Mouse (Mus musculus) forebrain, embryonic 13.5 days (tissue): ENCODE data around the gene Crybg1. TPM values are rescaled to one million over a fixed set of nuclear protein-coding genes. Genes with fewer than 3 reads are reported as not detected.

ENCODE experiments used
- ATAC-seq: fragments of 200-750 bp; cut with Nextera tagmentation; 2 replicates; pipeline ENCODE4 v1.8.0; 2017
- H3K27ac ChIP-seq: fragments of 300-500 bp; sonication (generic); 2 replicates; pipeline ENCODE4 v1.5.1; 2015; ENCODE audit warnings: inconsistent platforms, mild to moderate bottlenecking, moderate library complexity
- H3K27me3 ChIP-seq: fragments of 300-500 bp; sonication (generic); 2 replicates; pipeline ENCODE4 v1.6.1; 2015; ENCODE audit warnings: mild to moderate bottlenecking, inconsistent platforms
- H3K36me3 ChIP-seq: fragments of 300-500 bp; sonication (generic); 2 replicates; pipeline ENCODE4 v1.6.1; 2015; ENCODE audit warnings: mild to moderate bottlenecking, inconsistent platforms; ENCODE audit not compliant: poor library complexity, severe bottlenecking
- H3K4me1 ChIP-seq: fragments of 300-500 bp; sonication (generic); 2 replicates; pipeline ENCODE4 v1.6.1; 2015; ENCODE audit warnings: inconsistent platforms
- H3K4me2 ChIP-seq: fragments of 300-500 bp; sonication (generic); 2 replicates; pipeline ENCODE4 v1.6.1; 2015; ENCODE audit warnings: inconsistent platforms, mild to moderate bottlenecking, moderate library complexity
- H3K4me3 ChIP-seq: fragments of 300-500 bp; sonication (generic); 2 replicates; pipeline ENCODE4 v1.5.1; 2015; ENCODE audit warnings: mild to moderate bottlenecking, inconsistent platforms
- H3K9ac ChIP-seq: fragments of 300-500 bp; sonication (generic); 2 replicates; pipeline ENCODE4 v1.6.1; 2015; ENCODE audit warnings: mild to moderate bottlenecking, inconsistent platforms
- H3K9me3 ChIP-seq: fragments of 300-500 bp; sonication (generic); replicated peaks from 2 replicates; pipeline ENCODE4 v1.6.1; 2016; ENCODE audit warnings: inconsistent platforms
- WGBS: fragments of 180-500 bp; shearing (Covaris S2); methylation state at CpG from one replicate; pipeline ENCODE4 v1.1.7; 2015; 5-methylcytosine and 5-hydroxymethylcytosine counted together
- polyA plus RNA-seq: library from polyadenylated mRNA; unstranded; fragments of >200 nt; fragmentation: Nextera tagmentation; extraction: Ambion mirVana; gene quantifications from 2 replicates; pipeline ENCODE4 v1.2.1, GENCODE M21; 2015

The Crybg1 gene
- polyA plus RNA-seq, 1 experiment from 2014 or later, result 0.28 TPM

DNA sequence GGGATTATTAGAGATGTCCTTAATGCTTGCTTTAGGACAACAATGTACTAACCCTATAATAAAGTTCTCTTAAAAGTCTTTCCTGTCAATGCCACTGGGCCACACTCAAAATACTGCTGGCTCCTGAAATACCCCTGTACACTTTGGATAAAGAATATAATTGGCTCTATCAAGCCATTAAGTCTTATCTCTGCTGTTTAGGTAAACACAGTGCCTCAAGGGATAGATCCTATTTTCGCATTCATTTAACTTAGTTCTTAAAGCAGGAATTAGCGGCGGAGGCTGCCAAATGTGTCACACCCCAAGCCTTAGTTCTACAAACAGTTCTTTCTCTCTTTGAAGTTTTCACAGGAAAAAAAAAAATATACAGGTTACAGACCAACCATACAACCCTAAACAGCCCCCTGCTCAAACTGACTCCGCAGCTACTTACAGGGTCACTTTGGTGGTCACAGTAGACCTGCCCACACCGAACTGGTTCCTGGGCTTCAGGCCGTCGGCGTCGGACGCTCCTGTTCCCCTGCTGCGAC, 145.6 kb downstream of the Crybg1 start:
- Histone ChIP-seq H3K36me3 (no peaks in the 10 kb centered on the region), H3K9ac (peak overlapping the region; percentile 53; the same call in 1 of the 2 replicates), H3K27me3 (peaks cover 78% of the 10 kb centered on the region), H3K4me3 (peak overlapping the region; percentile 49), H3K27ac (no peak overlapping the region), H3K9me3 (no peaks in the 10 kb centered on the region), H3K4me2 (peak overlapping the region; percentile 68), H3K4me1 (peaks cover 26% of the 10 kb centered on the region)
- WGBS, result 2% methylated on average over 11 of the region's 11 CpGs
- ATAC-seq, result peak; percentile 13; the same call in 1 of the 2 replicates

DNA sequence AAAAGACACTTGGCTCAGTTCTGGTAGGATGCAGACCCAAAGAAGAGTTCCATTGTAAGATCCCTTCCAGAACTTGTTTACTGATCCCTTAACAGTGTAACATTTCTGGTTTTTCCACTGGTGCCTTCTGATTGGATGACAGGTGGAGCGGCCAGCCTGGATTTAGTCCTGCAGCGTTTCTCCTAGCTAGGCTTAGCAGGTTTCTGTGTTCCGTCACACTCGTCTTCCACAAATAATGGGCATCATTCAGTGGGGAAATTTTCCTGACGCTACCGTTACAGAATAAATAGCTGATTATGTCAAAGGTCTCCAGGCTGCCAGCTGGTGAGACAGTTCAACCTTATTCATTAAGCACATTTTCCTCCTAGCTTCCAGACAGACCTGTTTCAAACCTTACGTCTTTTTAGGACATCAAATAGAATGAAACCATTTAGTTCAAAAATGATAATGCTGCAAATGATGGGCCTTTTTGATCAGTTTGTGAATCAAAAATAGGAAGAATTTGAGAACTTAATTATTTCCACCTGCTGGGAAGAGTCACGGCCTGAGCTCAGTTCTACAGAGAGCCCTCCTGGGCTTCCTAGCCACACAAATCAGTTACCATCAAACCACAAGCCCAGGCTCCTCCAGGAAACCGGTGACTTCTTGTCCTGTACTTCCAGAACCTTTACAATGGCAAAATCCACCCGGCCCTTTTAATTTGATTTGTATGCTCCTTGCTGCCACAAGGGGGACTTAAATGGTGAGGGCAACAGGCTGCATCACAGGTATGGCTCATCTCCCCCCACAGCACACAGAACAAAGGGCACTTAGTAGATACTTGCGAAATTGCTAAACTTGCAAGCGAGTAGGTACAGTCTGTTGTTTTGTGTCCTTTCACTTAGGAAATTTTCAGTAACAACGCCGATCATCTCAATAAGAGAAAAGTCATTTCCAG, 146.4 kb downstream of the Crybg1 start:
- no peaks in the 10 kb centered on the region for H3K36me3 ChIP-seq
- no peak overlapping the region for H3K9ac ChIP-seq
- peaks cover 74% of the 10 kb centered on the region for H3K27me3 ChIP-seq
- peaks cover 26% of the 10 kb centered on the region for H3K4me1 ChIP-seq
- H3K4me3 ChIP-seq, result no peak overlapping the region
- 15% methylated on average over 14 of the region's 14 CpGs for WGBS
- ATAC-seq, result no peak
- no peak overlapping the region for H3K4me2 ChIP-seq
- no peak overlapping the region for H3K27ac ChIP-seq
- H3K9me3 ChIP-seq, result no peaks in the 10 kb centered on the region

DNA sequence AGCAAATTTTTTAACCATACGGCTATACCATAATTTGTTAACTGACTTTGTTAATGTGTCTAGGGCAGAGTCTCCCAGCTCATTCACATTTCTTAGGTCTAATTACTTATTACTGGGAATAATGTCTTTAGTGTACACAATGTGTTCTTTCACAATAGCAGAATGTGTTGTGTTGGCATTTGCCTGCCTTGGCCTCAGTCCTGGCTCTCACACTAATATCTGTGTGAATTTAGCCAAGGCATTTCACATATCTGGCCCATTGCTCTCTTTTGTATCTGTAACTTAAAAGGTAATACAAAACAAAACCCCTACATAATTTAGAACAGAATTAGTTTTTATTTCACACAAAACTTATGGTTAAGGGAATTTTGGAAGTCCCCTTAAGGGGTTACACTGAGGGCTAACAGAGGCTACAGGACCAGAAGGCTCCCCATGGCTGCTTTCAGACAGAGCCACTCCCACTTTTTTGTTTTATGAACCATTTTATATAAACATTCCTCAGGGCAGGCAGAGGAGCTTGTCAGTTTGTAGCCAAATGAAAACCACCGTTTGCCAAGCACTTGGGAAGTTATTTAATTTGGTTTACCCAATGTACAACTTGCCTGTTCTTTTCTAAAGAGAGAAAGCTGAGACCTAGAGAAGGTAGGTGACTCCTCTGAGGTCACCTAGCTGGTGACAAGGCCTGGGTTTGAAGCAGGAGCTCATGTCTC, 148.3 kb downstream of the Crybg1 start:
- H3K4me2 ChIP-seq, result no peak overlapping the region
- no peak for ATAC-seq
- WGBS, result 57% methylated on average over 2 of the region's 2 CpGs
- H3K36me3 ChIP-seq, result no peaks in the 10 kb centered on the region
- peaks cover 17% of the 10 kb centered on the region for H3K4me1 ChIP-seq
- no peak overlapping the region for H3K4me3 ChIP-seq
- no peak overlapping the region for H3K27ac ChIP-seq
- no peak overlapping the region for H3K9ac ChIP-seq
- H3K27me3 ChIP-seq, result peaks cover 55% of the 10 kb centered on the region
- no peaks in the 10 kb centered on the region for H3K9me3 ChIP-seq

DNA sequence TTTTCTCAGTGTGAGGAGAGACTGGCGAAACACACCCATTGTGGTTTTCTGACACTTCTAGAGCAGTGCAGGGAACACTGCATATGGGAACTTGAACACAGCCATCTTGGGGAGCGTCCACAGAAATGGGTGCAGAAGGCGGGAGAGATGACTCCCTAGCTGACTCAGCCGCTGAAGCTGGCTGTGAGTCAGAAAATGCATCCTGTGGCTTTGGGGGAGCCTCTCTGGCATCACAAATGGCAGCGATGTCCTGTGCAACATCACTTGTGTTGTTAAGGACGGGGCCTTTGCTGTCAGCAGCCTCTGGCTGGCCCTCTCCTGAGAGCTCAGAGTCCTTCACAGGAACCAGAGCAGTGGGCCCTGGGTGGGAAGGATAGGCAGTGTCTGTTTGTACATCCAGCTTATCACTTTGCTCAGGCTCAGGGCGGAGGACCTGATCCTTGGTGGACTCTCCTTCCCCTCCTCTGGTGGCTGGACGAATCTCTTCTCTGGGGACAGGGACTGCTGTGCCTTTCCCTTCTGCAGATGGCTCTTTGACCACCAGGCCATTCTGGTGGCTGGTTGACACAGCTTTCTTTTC, 150.1 kb downstream of the Crybg1 start:
- WGBS, result 88% methylated on average over 8 of the region's 8 CpGs
- H3K4me3 ChIP-seq, result no peak overlapping the region
- H3K27ac ChIP-seq, result no peak overlapping the region
- ATAC-seq, result no peak
- no peak overlapping the region for H3K9ac ChIP-seq
- H3K4me1 ChIP-seq, result peaks cover 6% of the 10 kb centered on the region
- no peak overlapping the region for H3K4me2 ChIP-seq
- H3K9me3 ChIP-seq, result no peaks in the 10 kb centered on the region
- H3K36me3 ChIP-seq, result no peaks in the 10 kb centered on the region
- peaks cover 38% of the 10 kb centered on the region for H3K27me3 ChIP-seq

DNA sequence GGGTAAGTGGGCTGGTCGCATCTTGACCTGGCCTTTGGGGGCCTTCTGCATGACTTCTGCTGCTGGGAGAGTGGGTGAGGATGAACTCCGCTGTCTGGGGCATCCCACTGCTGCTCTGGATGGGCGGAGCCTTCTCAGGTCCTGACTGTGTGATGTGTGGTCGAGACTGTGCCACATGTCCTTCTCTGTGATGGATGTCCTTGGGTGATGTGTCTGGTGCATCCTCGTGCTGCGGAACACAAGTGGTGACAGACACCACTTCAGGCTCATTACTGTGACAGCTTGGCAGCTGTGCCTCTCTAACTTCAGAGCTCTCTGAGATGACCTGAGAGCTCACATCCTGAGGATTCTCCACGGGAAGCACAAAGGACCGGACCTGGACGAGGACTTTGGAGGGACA, 150.6 kb downstream of the Crybg1 start:
- peaks cover 3% of the 10 kb centered on the region; the same call in 1 of the 2 replicates for H3K4me1 ChIP-seq
- no peaks in the 10 kb centered on the region for H3K9me3 ChIP-seq
- peaks cover 32% of the 10 kb centered on the region for H3K27me3 ChIP-seq
- H3K27ac ChIP-seq, result no peak overlapping the region
- no peak overlapping the region for H3K4me3 ChIP-seq
- ATAC-seq, result no peak
- WGBS, result 81% methylated on average over 9 of the region's 9 CpGs
- no peaks in the 10 kb centered on the region for H3K36me3 ChIP-seq
- H3K9ac ChIP-seq, result no peak overlapping the region
- no peak overlapping the region for H3K4me2 ChIP-seq

DNA sequence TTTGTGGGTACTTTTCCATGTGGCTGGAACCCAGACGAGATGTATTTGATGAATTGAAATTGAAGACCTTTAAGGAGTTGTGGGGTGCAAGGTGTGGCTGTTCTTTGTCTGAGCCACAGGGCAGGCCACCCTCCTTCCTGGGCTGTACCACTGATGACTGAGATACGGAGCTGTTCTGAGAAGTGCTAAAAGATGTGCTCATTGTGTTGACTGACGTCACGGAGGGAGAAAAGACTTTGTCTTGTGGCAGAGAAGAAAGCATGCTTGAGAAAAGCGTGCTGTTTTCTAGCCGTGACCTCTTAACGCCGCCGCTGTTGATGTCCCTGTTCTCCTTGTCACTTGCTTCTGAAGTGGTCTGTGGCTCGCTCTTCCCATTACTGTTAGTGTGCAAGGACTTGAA, 151.4 kb downstream of the Crybg1 start:
- no peak overlapping the region for H3K4me2 ChIP-seq
- H3K27ac ChIP-seq, result no peak overlapping the region
- no peak overlapping the region for H3K9ac ChIP-seq
- no peaks in the 10 kb centered on the region for H3K36me3 ChIP-seq
- ATAC-seq, result no peak
- peaks cover 25% of the 10 kb centered on the region for H3K27me3 ChIP-seq
- 82% methylated on average over 10 of the region's 10 CpGs for WGBS
- peaks cover 4% of the 10 kb centered on the region; the same call in 1 of the 2 replicates for H3K4me1 ChIP-seq
- no peaks in the 10 kb centered on the region for H3K9me3 ChIP-seq
- no peak overlapping the region for H3K4me3 ChIP-seq

DNA sequence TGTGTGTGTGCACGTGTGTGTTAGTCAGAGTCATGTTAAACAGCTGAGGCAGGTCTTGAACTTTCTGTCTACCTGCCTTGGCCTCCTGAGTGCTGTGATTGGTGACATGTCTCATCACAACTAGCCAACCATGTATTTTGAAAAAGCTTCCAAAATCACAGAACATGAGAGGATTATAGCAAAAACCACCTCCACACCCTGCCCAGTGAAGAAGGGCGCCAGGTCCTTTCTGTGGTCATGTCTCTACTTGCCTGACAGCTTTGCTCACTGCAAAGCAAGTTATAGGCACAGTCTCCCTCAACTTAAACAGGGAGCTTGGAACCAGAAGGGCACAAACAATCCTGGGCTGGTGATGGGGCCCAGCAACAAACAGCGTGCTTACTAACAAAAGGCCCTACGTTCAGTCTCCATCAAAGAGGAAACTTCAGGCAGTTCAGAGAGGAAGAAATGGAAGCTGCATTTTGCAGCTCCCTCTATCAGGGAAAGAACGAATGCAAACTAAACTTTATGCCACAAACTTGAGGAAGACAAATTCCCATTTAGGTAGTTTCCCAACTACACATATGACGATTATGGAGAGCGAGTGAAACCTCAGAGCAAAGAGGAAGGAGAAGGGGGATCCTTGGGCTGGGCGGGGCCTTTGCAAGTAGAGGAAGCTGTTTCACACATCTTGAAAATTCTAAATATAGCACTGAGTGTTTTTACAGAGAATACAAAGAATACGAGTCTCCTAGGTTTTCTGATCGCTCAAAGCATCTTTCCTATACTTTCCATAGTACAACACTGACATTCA, 152.6 kb downstream of the Crybg1 start:
- H3K9me3 ChIP-seq, result no peaks in the 10 kb centered on the region
- 82% methylated on average over 10 of the region's 10 CpGs for WGBS
- H3K4me3 ChIP-seq, result no peak overlapping the region
- peaks cover 4% of the 10 kb centered on the region; the same call in 1 of the 2 replicates for H3K4me1 ChIP-seq
- no peak for ATAC-seq
- no peaks in the 10 kb centered on the region for H3K36me3 ChIP-seq
- no peak overlapping the region for H3K4me2 ChIP-seq
- H3K27ac ChIP-seq, result no peak overlapping the region
- no peak overlapping the region for H3K9ac ChIP-seq
- H3K27me3 ChIP-seq, result peaks cover 12% of the 10 kb centered on the region; the same call in 1 of the 2 replicates

DNA sequence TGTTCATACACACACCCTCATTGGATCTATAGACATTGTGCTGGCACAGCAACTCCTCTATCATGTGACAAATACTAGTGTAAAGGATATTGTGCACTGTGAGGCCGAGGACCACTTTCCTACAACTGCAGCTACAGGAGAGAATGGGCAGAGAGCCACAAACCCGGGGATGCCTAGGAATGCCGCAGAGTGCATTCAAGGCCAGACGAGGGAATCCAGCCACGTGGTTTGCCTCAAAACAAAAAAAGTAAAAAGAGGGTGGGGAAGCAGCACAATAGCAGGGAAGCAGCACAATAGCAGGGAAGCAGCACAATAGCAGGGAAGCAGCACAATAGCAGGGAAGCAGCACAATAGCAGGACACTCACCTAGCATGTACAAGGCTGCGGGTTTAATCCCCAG, 155.5 kb downstream of the Crybg1 start:
- WGBS, result 7% methylated on average over 6 of the region's 6 CpGs
- peak; percentile 50; the same call in 1 of the 2 replicates for ATAC-seq
- no peak overlapping the region for H3K4me2 ChIP-seq
- H3K9ac ChIP-seq, result no peak overlapping the region
- peaks cover 4% of the 10 kb centered on the region; the same call in 1 of the 2 replicates for H3K4me1 ChIP-seq
- H3K36me3 ChIP-seq, result no peaks in the 10 kb centered on the region
- H3K9me3 ChIP-seq, result no peaks in the 10 kb centered on the region
- no peak overlapping the region for H3K27ac ChIP-seq
- no peak overlapping the region for H3K4me3 ChIP-seq
- 0 out of 2 replicates have a peak, but pooled peaks cover 4% of the 10 kb centered on the region for H3K27me3 ChIP-seq

DNA sequence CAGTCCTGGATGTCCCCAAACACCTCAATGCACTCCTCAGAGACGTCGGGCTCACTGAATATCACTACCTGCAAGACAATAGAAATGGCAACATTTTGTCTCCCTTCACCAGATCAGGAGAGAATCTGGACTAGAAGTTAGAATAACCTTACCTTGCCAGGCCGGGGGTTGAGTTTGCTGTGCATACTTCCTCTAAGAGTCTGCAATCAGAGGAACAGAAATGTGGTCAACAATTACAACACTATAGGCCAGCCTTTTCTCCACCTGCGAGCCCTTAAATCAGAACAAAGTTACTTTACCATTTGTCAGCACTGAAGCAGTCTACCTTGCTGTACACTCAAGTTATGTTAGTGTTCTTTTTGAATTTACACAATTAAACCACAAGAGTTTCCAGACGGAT, 156.1 kb downstream of the Crybg1 start:
- Histone ChIP-seq H3K4me2 (no peak overlapping the region), H3K27ac (no peak overlapping the region), H3K4me1 (peaks cover 4% of the 10 kb centered on the region; the same call in 1 of the 2 replicates), H3K4me3 (no peak overlapping the region), H3K27me3 (no peaks in the 10 kb centered on the region), H3K9ac (no peak overlapping the region), H3K9me3 (no peaks in the 10 kb centered on the region), H3K36me3 (no peaks in the 10 kb centered on the region)
- 79% methylated on average over 5 of the region's 5 CpGs for WGBS
- no peak for ATAC-seq

DNA sequence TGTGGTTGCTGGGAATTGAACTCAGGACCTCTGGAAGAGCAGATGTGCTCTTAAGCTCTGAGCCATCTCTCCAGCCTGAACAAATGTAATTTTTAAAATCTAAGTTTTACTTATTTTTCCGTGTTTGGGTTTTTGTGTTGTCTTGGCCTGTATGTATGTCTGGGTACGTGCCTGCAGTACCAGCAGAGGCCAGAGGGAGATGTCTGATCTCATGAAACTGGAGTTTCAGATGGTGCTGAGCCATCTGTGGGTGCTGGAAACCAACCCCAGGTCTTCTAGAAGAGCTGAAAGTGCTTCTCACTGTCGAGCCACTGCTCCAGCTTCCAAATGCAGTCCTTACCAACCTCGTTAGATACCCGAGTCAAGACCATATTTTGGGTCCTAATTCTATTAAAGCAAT, 157.4 kb downstream of the Crybg1 start:
- H3K4me3 ChIP-seq, result no peak overlapping the region
- no peak overlapping the region for H3K4me2 ChIP-seq
- no peaks in the 10 kb centered on the region for H3K36me3 ChIP-seq
- no peak overlapping the region for H3K9ac ChIP-seq
- 92% methylated on average over 5 of the region's 5 CpGs for WGBS
- no peak for ATAC-seq
- H3K27me3 ChIP-seq, result no peaks in the 10 kb centered on the region
- H3K9me3 ChIP-seq, result no peaks in the 10 kb centered on the region
- H3K27ac ChIP-seq, result no peak overlapping the region
- peaks cover 4% of the 10 kb centered on the region; the same call in 1 of the 2 replicates for H3K4me1 ChIP-seq

DNA sequence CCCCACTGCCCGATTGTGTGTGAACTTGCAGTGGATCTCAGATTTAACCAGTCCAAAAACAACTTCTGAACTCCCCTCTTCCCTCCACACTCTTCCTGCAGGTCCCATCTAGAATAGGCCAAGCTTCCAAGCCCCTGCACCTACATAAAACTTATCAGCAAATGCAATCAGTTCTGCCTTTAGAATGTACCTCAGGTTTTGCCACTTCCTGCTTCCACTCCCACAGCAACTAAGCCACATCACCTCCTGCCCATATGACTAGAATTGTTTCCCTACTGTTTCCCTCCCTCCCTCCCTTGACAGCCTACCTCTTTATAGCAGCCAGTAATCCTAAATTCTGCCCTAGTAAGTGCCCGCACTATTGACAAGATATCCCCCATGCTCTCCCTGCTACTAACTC, 164.8 kb downstream of the Crybg1 start:
- Histone ChIP-seq H3K4me3 (no peak overlapping the region), H3K4me2 (no peak overlapping the region), H3K4me1 (no peaks in the 10 kb centered on the region), H3K9me3 (no peaks in the 10 kb centered on the region), H3K27ac (no peak overlapping the region), H3K36me3 (no peaks in the 10 kb centered on the region), H3K27me3 (no peaks in the 10 kb centered on the region), H3K9ac (no peak overlapping the region)
- WGBS, result 84% methylated on average over 2 of the region's 2 CpGs
- ATAC-seq, result no peak
